Mouse (Mus musculus) neural tube, embryonic 14.5 days (tissue): Measurements from ENCODE around the gene Myh11. TPM values are rescaled to one million over a fixed set of nuclear protein-coding genes. Genes with fewer than 3 reads are reported as not detected.

Experiments
- ATAC-seq: fragments of 200-750 bp; cut with Nextera tagmentation; 2 replicates; pipeline ENCODE4 v1.8.0; 2017; ENCODE audit warnings: low read depth, mild to moderate bottlenecking, moderate TSS enrichment, moderate library complexity
- H3K27ac ChIP-seq: fragments of 300-500 bp; sonication (generic); 2 replicates; pipeline ENCODE4 v1.5.1; 2014; ENCODE audit warnings: low read depth, mild to moderate bottlenecking, control low read depth, low read length, moderate library complexity, mixed read lengths
- H3K27me3 ChIP-seq: fragments of 300-500 bp; sonication (generic); 2 replicates; pipeline ENCODE4 v1.6.1; 2014; ENCODE audit warnings: low read length; ENCODE audit not compliant: control insufficient read depth, insufficient read depth
- H3K36me3 ChIP-seq: fragments of 300-500 bp; sonication (generic); 2 replicates; pipeline ENCODE4 v1.6.1; 2014; ENCODE audit warnings: low read length, mixed read lengths; ENCODE audit not compliant: control insufficient read depth, insufficient read depth
- H3K4me1 ChIP-seq: fragments of 300-500 bp; sonication (generic); 2 replicates; pipeline ENCODE4 v1.6.1; 2014; ENCODE audit warnings: low read length; ENCODE audit not compliant: control insufficient read depth, insufficient read depth
- H3K4me2 ChIP-seq: fragments of 300-500 bp; sonication (generic); 2 replicates; pipeline ENCODE4 v1.6.1; 2014; ENCODE audit warnings: mild to moderate bottlenecking, low read depth, low read length, control low read depth
- H3K4me3 ChIP-seq: fragments of 300-500 bp; sonication (generic); 2 replicates; pipeline ENCODE4 v1.5.1; 2014; ENCODE audit warnings: low read depth, low read length, control low read depth, mixed read lengths
- H3K9ac ChIP-seq: fragments of 300-500 bp; sonication (generic); replicated peaks from 2 replicates; pipeline ENCODE4 v1.6.1; 2014; ENCODE audit warnings: low read depth, mild to moderate bottlenecking, control low read depth, low read length, mixed read lengths
- H3K9me3 ChIP-seq: fragments of 300-500 bp; sonication (generic); 2 replicates; pipeline ENCODE4 v1.6.1; 2016; ENCODE audit warnings: low read length; ENCODE audit not compliant: control insufficient read depth
- WGBS: fragments of 180-500 bp; shearing (Covaris S2); extraction: QIAGEN DNeasy Blood & Tissue Kit; methylation state at CpG from one replicate; pipeline ENCODE4 v1.1.7; 2014; 5-methylcytosine and 5-hydroxymethylcytosine counted together
- polyA plus RNA-seq: library from polyadenylated mRNA; unstranded; fragments of >200 nt; fragmentation: Nextera tagmentation; extraction: Ambion mirVana; gene quantifications from 2 replicates; pipeline ENCODE4 v1.2.1, GENCODE M21; 2014

Gene Myh11
- polyA plus RNA-seq, 1 experiment from 2014 or later = 0.09 TPM

GRCm38 (mm10) chr16:14195427-14195826 lies 95.7 kb downstream of the Myh11 start:
- WGBS = 38% methylated on average over 1 of the region's 1 CpGs
- no peak overlapping the region for H3K9ac ChIP-seq
- peaks cover 2% of the 10 kb centered on the region; the same call in 1 of the 2 replicates for H3K36me3 ChIP-seq
- no peaks in the 10 kb centered on the region for H3K4me1 ChIP-seq
- no peak for ATAC-seq
- no peak overlapping the region for H3K4me2 ChIP-seq
- no peak overlapping the region for H3K27ac ChIP-seq
- H3K27me3 ChIP-seq = no peaks in the 10 kb centered on the region
- H3K9me3 ChIP-seq = no peaks in the 10 kb centered on the region
- no peak overlapping the region for H3K4me3 ChIP-seq

- H3K36me3 ChIP-seq = peaks cover 3% of the 10 kb centered on the region; the same call in 1 of the 2 replicates
- no peak overlapping the region for H3K4me3 ChIP-seq
- H3K9ac ChIP-seq = no peak overlapping the region
- H3K4me2 ChIP-seq = no peak overlapping the region
- no peaks in the 10 kb centered on the region for H3K9me3 ChIP-seq
- ATAC-seq = no peak
- H3K4me1 ChIP-seq = no peaks in the 10 kb centered on the region
- 72% methylated on average over 9 of the region's 9 CpGs for WGBS
- no peaks in the 10 kb centered on the region for H3K27me3 ChIP-seq
- no peak overlapping the region for H3K27ac ChIP-seq
Observed at GRCm38 (mm10) chr16:14194164-14194950, 96.8 kb downstream of the Myh11 start.

- ATAC-seq = no peak
- Histone ChIP-seq H3K9ac (no peak overlapping the region), H3K27me3 (no peaks in the 10 kb centered on the region), H3K4me3 (no peak overlapping the region), H3K4me2 (no peak overlapping the region), H3K4me1 (no peaks in the 10 kb centered on the region), H3K36me3 (peaks cover 2% of the 10 kb centered on the region; the same call in 1 of the 2 replicates), H3K27ac (no peak overlapping the region), H3K9me3 (no peaks in the 10 kb centered on the region)
- WGBS = 96% methylated on average over 5 of the region's 5 CpGs
Observed at GRCm38 (mm10) chr16:14185516-14185915, 105.7 kb downstream of the Myh11 start.

- Histone ChIP-seq H3K27ac (no peak overlapping the region), H3K4me3 (no peak overlapping the region), H3K9me3 (no peaks in the 10 kb centered on the region), H3K36me3 (no peaks in the 10 kb centered on the region), H3K9ac (no peak overlapping the region), H3K4me2 (no peak overlapping the region), H3K4me1 (no peaks in the 10 kb centered on the region), H3K27me3 (no peaks in the 10 kb centered on the region)
- no peak for ATAC-seq
- WGBS = 80% methylated on average over 1 of the region's 1 CpGs
Observed at GRCm38 (mm10) chr16:14183856-14184255, 107.3 kb downstream of the Myh11 start.

- H3K4me1 ChIP-seq = no peaks in the 10 kb centered on the region
- 69% methylated on average over 5 of the region's 5 CpGs for WGBS
- no peak overlapping the region for H3K27ac ChIP-seq
- ATAC-seq = peak; percentile 38; the same call in 1 of the 2 replicates
- H3K9ac ChIP-seq = no peak overlapping the region
- no peak overlapping the region for H3K4me3 ChIP-seq
- no peaks in the 10 kb centered on the region for H3K27me3 ChIP-seq
- no peaks in the 10 kb centered on the region for H3K9me3 ChIP-seq
- no peaks in the 10 kb centered on the region for H3K36me3 ChIP-seq
- H3K4me2 ChIP-seq = no peak overlapping the region
Observed at GRCm38 (mm10) chr16:14182360-14182759, 108.8 kb downstream of the Myh11 start.

GRCm38 (mm10) chr16:14180163-14180733 lies 110.9 kb downstream of the Myh11 start:
- H3K27ac ChIP-seq = no peak overlapping the region
- H3K4me2 ChIP-seq = no peak overlapping the region
- no peaks in the 10 kb centered on the region for H3K4me1 ChIP-seq
- H3K9me3 ChIP-seq = no peaks in the 10 kb centered on the region
- H3K9ac ChIP-seq = no peak overlapping the region
- ATAC-seq = no peak
- H3K36me3 ChIP-seq = no peaks in the 10 kb centered on the region
- WGBS = 87% methylated on average over 6 of the region's 6 CpGs
- H3K4me3 ChIP-seq = no peak overlapping the region
- no peaks in the 10 kb centered on the region for H3K27me3 ChIP-seq

- no peaks in the 10 kb centered on the region for H3K9me3 ChIP-seq
- H3K27me3 ChIP-seq = no peaks in the 10 kb centered on the region
- H3K36me3 ChIP-seq = no peaks in the 10 kb centered on the region; the same call in 1 of the 2 replicates
- ATAC-seq = no peak
- H3K27ac ChIP-seq = no peak overlapping the region
- no peak overlapping the region for H3K4me3 ChIP-seq
- no peak overlapping the region for H3K4me2 ChIP-seq
- no peak overlapping the region for H3K9ac ChIP-seq
- no peaks in the 10 kb centered on the region for H3K4me1 ChIP-seq
- WGBS = 87% methylated on average over 3 of the region's 3 CpGs
Observed at GRCm38 (mm10) chr16:14178041-14178440, 113.1 kb downstream of the Myh11 start.

GRCm38 (mm10) chr16:14169706-14170105 lies 121.5 kb downstream of the Myh11 start:
- H3K4me2 ChIP-seq = no peak overlapping the region
- H3K9me3 ChIP-seq = no peaks in the 10 kb centered on the region
- no peak for ATAC-seq
- H3K4me1 ChIP-seq = no peaks in the 10 kb centered on the region
- no peak overlapping the region for H3K27ac ChIP-seq
- 100% methylated on average over 1 of the region's 1 CpGs for WGBS
- no peaks in the 10 kb centered on the region for H3K27me3 ChIP-seq
- no peak overlapping the region for H3K4me3 ChIP-seq
- peaks cover 6% of the 10 kb centered on the region; the same call in 1 of the 2 replicates for H3K36me3 ChIP-seq
- H3K9ac ChIP-seq = no peak overlapping the region

GRCm38 (mm10) chr16:14166490-14166889 lies 124.7 kb downstream of the Myh11 start:
- 0 out of 2 replicates have a peak, but pooled peaks cover 4% of the 10 kb centered on the region for H3K4me1 ChIP-seq
- H3K9ac ChIP-seq = no peak overlapping the region
- 91% methylated on average over 4 of the region's 4 CpGs for WGBS
- H3K36me3 ChIP-seq = peaks cover 6% of the 10 kb centered on the region; the same call in 1 of the 2 replicates
- H3K9me3 ChIP-seq = no peaks in the 10 kb centered on the region
- H3K27me3 ChIP-seq = no peaks in the 10 kb centered on the region; the same call in 1 of the 2 replicates
- ATAC-seq = no peak
- no peak overlapping the region for H3K27ac ChIP-seq
- H3K4me2 ChIP-seq = no peak overlapping the region
- no peak overlapping the region for H3K4me3 ChIP-seq
